Mouse (Mus musculus) bone marrow macrophage, adult 2 months (primary cell): ENCODE measurements at regions not wholly inside any gene's neighbourhood (a gene's known extent, or its start where the extent isn't known, plus 50 kb on each side); places are given as distances from the start of the nearest gene placed in this dataset.

ENCODE experiments used
- CTCF ChIP-seq: IDR thresholded peaks from 2 replicates; pipeline ENCODE4 v1.5.1; 2012; ENCODE audit warnings: low read depth, mild to moderate bottlenecking, low read length, moderate library complexity
- POLR2A ChIP-seq: IDR thresholded peaks from 2 replicates; pipeline ENCODE4 v1.6.1; 2012; ENCODE audit warnings: mild to moderate bottlenecking, low read depth, low read length, borderline replicate concordance

DNA sequence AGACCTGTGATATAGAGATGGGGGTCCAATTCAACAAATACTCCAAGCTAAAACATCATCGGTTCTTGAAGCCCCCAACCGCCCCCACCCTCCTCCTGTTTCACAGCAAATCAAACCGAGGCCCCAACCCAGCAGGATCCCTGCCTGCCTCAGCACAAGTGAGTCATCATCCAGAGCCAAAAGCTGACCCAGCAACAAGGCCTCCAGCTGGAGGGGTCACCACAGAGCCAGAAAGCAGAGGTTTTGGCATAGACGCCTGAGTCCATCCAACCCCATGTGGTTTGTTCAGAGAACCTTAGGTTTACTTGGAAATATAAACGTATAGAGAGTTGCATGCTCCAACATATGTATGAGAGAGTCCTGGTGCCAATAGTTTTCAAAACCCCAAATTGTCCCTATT lies 279.1 kb downstream of the Tns1 start:
- no peak for TF ChIP-seq CTCF
- no peak for TF ChIP-seq POLR2A
